Mouse (Mus musculus) CH12.LX (cell line): ENCODE data around the gene Gsdma3. TPM values are rescaled to one million over a fixed set of nuclear protein-coding genes. Genes with fewer than 3 reads are reported as not detected.

Source experiments
- DNase-seq: peaks from one replicate; pipeline ENCODE4 v3.0.0-alpha.2; 2013; ENCODE audit errors: extremely low read depth
- H3K27ac ChIP-seq: 2 replicates; pipeline ENCODE4 v1.5.1; 2012; ENCODE audit warnings: low read depth, mild to moderate bottlenecking, control low read depth, moderate library complexity; ENCODE audit not compliant: insufficient read depth
- H3K27me3 ChIP-seq: replicated peaks from 2 replicates; pipeline ENCODE3; 2012; ENCODE audit warnings: inconsistent platforms
- H3K36me3 ChIP-seq, 2 experiments: replicated peaks in 1 of 2; 2 replicates each; pipeline versions ENCODE3 to v1.6.1; 2012; ENCODE audit warnings: inconsistent platforms in 1 of 2, low read length in 1 of 2, mild to moderate bottlenecking in 1 of 2, mixed read lengths in 1 of 2, moderate library complexity in 1 of 2; ENCODE audit not compliant: control insufficient read depth in 1 of 2, insufficient read depth in 1 of 2
- H3K4me1 ChIP-seq, 2 experiments: 2 replicates each; pipeline ENCODE4 v1.6.1; 2012; ENCODE audit warnings: inconsistent platforms in 1 of 2, moderate library complexity in 1 of 2; ENCODE audit not compliant: insufficient read depth in 2 of 2, control insufficient read depth in 1 of 2
- H3K4me2 ChIP-seq: 2 replicates; pipeline ENCODE4 v1.6.1; 2012; ENCODE audit warnings: low read depth, mild to moderate bottlenecking, control low read depth; ENCODE audit not compliant: poor library complexity, insufficient read depth, severe bottlenecking
- H3K4me3 ChIP-seq, 3 experiments: fragments of 150-350 bp in 1 of 3; sonication (generic) in 1 of 3; replicated peaks in 1 of 3; 2 replicates each; pipeline versions ENCODE3 to v1.5.1; 2011 to 2012; ENCODE audit warnings: low read depth in 2 of 3, low read length in 2 of 3, mild to moderate bottlenecking in 2 of 3, moderate library complexity in 2 of 3, control low read depth in 1 of 3, improper control_type of control experiment in 1 of 3, inconsistent platforms in 1 of 3, mixed read lengths in 1 of 3; ENCODE audit not compliant: poor library complexity in 1 of 3
- H3K79me2 ChIP-seq: replicated peaks from 2 replicates; pipeline ENCODE4 v1.6.1; 2012; ENCODE audit warnings: mild to moderate bottlenecking, moderate library complexity; ENCODE audit not compliant: control insufficient read depth, poor library complexity, insufficient read depth, severe bottlenecking; ENCODE audit errors: extremely low read depth
- H3K9ac ChIP-seq: 2 replicates; pipeline ENCODE4 v1.6.1; 2012; ENCODE audit warnings: low read depth, mild to moderate bottlenecking, control low read depth, moderate library complexity; ENCODE audit not compliant: insufficient read depth
- H3K9me3 ChIP-seq: replicated peaks from 2 replicates; pipeline ENCODE3; 2012; ENCODE audit warnings: low read length, inconsistent platforms, mixed read lengths
- CHD2 ChIP-seq: IDR thresholded peaks from 2 replicates; pipeline ENCODE4 v1.6.1; 2011; ENCODE audit warnings: low read length, improper control_type of control experiment
- CTCF ChIP-seq, 2 experiments: IDR thresholded peaks in 1 of 2; conservative IDR thresholded peaks in 1 of 2; 2 replicates each; pipeline ENCODE4 v1.5.1; 2011 to 2012; ENCODE audit warnings: low read depth in 2 of 2, low read length in 2 of 2, improper control_type of control experiment in 1 of 2, inconsistent platforms in 1 of 2, mild to moderate bottlenecking in 1 of 2, moderate library complexity in 1 of 2
- E2F4 ChIP-seq: IDR thresholded peaks from 2 replicates; pipeline ENCODE4 v1.6.1; 2011; ENCODE audit warnings: low read depth, low read length, improper control_type of control experiment; ENCODE audit not compliant: insufficient replicate concordance
- ETS1 ChIP-seq: conservative IDR thresholded peaks from 2 replicates; pipeline ENCODE4 v1.6.1; 2012; ENCODE audit warnings: low read depth, mild to moderate bottlenecking, inconsistent platforms, low read length, improper control_type of control experiment, moderate library complexity
- JUN ChIP-seq: IDR thresholded peaks from 2 replicates; pipeline ENCODE4 v1.6.1; 2011; ENCODE audit warnings: low read depth, mild to moderate bottlenecking, low read length, improper control_type of control experiment, moderate library complexity; ENCODE audit not compliant: insufficient read depth
- JUND ChIP-seq: conservative IDR thresholded peaks from 2 replicates; pipeline ENCODE4 v1.6.1; 2011; ENCODE audit warnings: low read depth, low read length, improper control_type of control experiment
- MAFK ChIP-seq: IDR thresholded peaks from 2 replicates; pipeline ENCODE4 v1.6.1; 2011; ENCODE audit warnings: low read length, improper control_type of control experiment; ENCODE audit not compliant: insufficient replicate concordance
- MAZ ChIP-seq: IDR thresholded peaks from 2 replicates; pipeline ENCODE4 v1.6.1; 2012; ENCODE audit warnings: low read depth, mild to moderate bottlenecking, inconsistent platforms, low read length, improper control_type of control experiment, moderate library complexity
- MEF2A ChIP-seq: IDR thresholded peaks from 2 replicates; pipeline ENCODE4 v1.6.1; 2014; ENCODE audit warnings: low read depth, mild to moderate bottlenecking, inconsistent platforms, low read length, improper control_type of control experiment, borderline replicate concordance
- MXI1 ChIP-seq: IDR thresholded peaks from 2 replicates; pipeline ENCODE4 v1.6.1; 2011; ENCODE audit warnings: mild to moderate bottlenecking, low read depth, low read length, improper control_type of control experiment
- MYC ChIP-seq: IDR thresholded peaks from 2 replicates; pipeline ENCODE4 v1.6.1; 2011; ENCODE audit warnings: low read depth, mild to moderate bottlenecking, improper control_type of control experiment, low read length
- NELFE ChIP-seq: IDR thresholded peaks from 2 replicates; pipeline ENCODE4 v1.6.1; 2011; ENCODE audit warnings: low read depth, low read length, improper control_type of control experiment
- PAX5 ChIP-seq: IDR thresholded peaks from 2 replicates; pipeline ENCODE4 v1.6.1; 2012; ENCODE audit warnings: low read length, inconsistent platforms, mixed read lengths
- RAD21 ChIP-seq: IDR thresholded peaks from 2 replicates; pipeline ENCODE4 v1.6.1; 2011; ENCODE audit warnings: low read depth, mild to moderate bottlenecking, low read length, improper control_type of control experiment, moderate library complexity
- SMC3 ChIP-seq: IDR thresholded peaks from 2 replicates; pipeline ENCODE4 v1.6.1; 2011; ENCODE audit warnings: low read depth, low read length, improper control_type of control experiment
- TBP ChIP-seq: conservative IDR thresholded peaks from 2 replicates; pipeline ENCODE4 v1.6.1; 2011; ENCODE audit warnings: low read depth, low read length, improper control_type of control experiment
- UBTF ChIP-seq: IDR thresholded peaks from 2 replicates; pipeline ENCODE4 v1.6.1; 2012; ENCODE audit warnings: low read depth, mild to moderate bottlenecking, inconsistent platforms, low read length, improper control_type of control experiment, moderate library complexity
- USF1 ChIP-seq: IDR thresholded peaks from 2 replicates; pipeline ENCODE4 v1.6.1; 2014; ENCODE audit warnings: low read depth, mild to moderate bottlenecking, inconsistent platforms, low read length, improper control_type of control experiment
- USF2 ChIP-seq: conservative IDR thresholded peaks from 2 replicates; pipeline ENCODE4 v1.6.1; 2011; ENCODE audit warnings: low read depth, low read length, improper control_type of control experiment
- ZC3H11A ChIP-seq: IDR thresholded peaks from 2 replicates; pipeline ENCODE4 v1.6.1; 2012; ENCODE audit warnings: low read depth, mild to moderate bottlenecking, inconsistent platforms, low read length, improper control_type of control experiment
- ZMIZ1 ChIP-seq: IDR thresholded peaks from 2 replicates; pipeline ENCODE4 v1.6.1; 2012; ENCODE audit warnings: low read depth, mild to moderate bottlenecking, inconsistent platforms, low read length, improper control_type of control experiment
- ZNF384 ChIP-seq: IDR thresholded peaks from 2 replicates; pipeline ENCODE4 v1.6.1; 2012; ENCODE audit warnings: low read depth, low read length, improper control_type of control experiment, inconsistent platforms
- dilution Hi-C: fragments of 300-500 bp; cut with MboI; formaldehyde crosslinking; loops from 2 replicates; pipeline ENCODE4 v1.14.3; 2020; ENCODE audit warnings: low sequenced_read_pairs; ENCODE audit not compliant: extremely low pct_unique_long_range_greater_than_20kb, extremely low pct_ligation_motif_present
- in situ Hi-C: fragments of 300-500 bp; cut with MboI; formaldehyde crosslinking; loops from 3 replicates; pipeline ENCODE4 v1.14.3; 2019; ENCODE audit warnings: low sequenced_read_pairs, low pct_ligation_motif_present, low pct_unique_long_range_greater_than_20kb, mixed read lengths
- polyA plus RNA-seq: library from polyadenylated mRNA; unstranded; fragments of >175 nt; gene quantifications from 2 replicates; pipeline ENCODE4 v1.2.1, GENCODE M21; 2012; ENCODE audit warnings: low read depth; ENCODE audit not compliant: insufficient read length
- total RNA-seq, 2 experiments: library from RNA; depleted of rRNA; stranded (reverse); fragments of 300-350 nt in 1 of 2; fragments of >200 nt in 1 of 2; gene quantifications; 2 replicates each; pipeline ENCODE4 v1.2.3; 2012 to 2014

Gene Gsdma3
- not detected in 2 replicates for total RNA-seq (2012; rRNA removed)
- not detected in 2 replicates for total RNA-seq (2014; rRNA removed)
- not detected in 2 replicates for polyA plus RNA-seq

GRCm38 (mm10) chr11:98625611-98626410, at the start of gene Gsdma3, which contains the start of gene Gm12355:
Gsdma3 (plus strand) TSS chr11:98626360.
Gm12355 (minus strand) TSS chr11:98625661.
- H3K79me2 ChIP-seq: no peaks in the 10 kb centered on the region
- H3K9ac ChIP-seq: no peak within 1 kb of the TSS
- in situ Hi-C loops (loop anchor here (25.0 kb wide), 1 partner anchor 289 kb away; the partner anchor contains the start of genes Neurod2 and Ppp1r1b), dilution Hi-C loops (no loop called here)
- no peak within 1 kb of the TSS for H3K27ac ChIP-seq
- peaks cover 42% of the 10 kb centered on the region for H3K27me3 ChIP-seq
- peaks cover 14% of the 10 kb centered on the region for H3K9me3 ChIP-seq
- DNase-seq: no peak
- TF ChIP-seq SMC3 (no peak), USF1 (no peak), MEF2A (no peak), NELFE (no peak), MYC (no peak), CTCF (conservative IDR thresholded peaks at IDR 0.05 in 1 of 2, IDR thresholded peaks at IDR 0.05 in 1 of 2; ENCODE audit: low read depth in 2 of 2, low read length in 2 of 2) (no peak)
- no peaks in the 10 kb centered on the region for H3K4me1 ChIP-seq
- H3K4me2 ChIP-seq: no peak within 1 kb of the TSS
- no peak within 1 kb of the TSS for H3K4me3 ChIP-seq
- no peaks in the 10 kb centered on the region for H3K36me3 ChIP-seq

GRCm38 (mm10) chr11:98577776-98578175, 48.4 kb upstream of the Gsdma3 start:
- dilution Hi-C loops: no loop called here
- no peaks in the 10 kb centered on the region for H3K79me2 ChIP-seq
- no peak overlapping the region for H3K27ac ChIP-seq
- H3K4me1 ChIP-seq: peaks cover 0 to 7% of the 10 kb centered on the region in 2 experiments; a peak in 2 of 4 replicates
- peaks cover 2% of the 10 kb centered on the region for H3K9me3 ChIP-seq
- DNase-seq: no peak
- no peak for TF ChIP-seq MEF2A
- TF ChIP-seq NELFE: no peak
- no peak for TF ChIP-seq JUN
- no peak for TF ChIP-seq MXI1
- no peak for TF ChIP-seq UBTF
- no peak for TF ChIP-seq JUND
- TF ChIP-seq ZNF384: no peak
- no peak for TF ChIP-seq CHD2
- TF ChIP-seq ETS1: no peak
- TF ChIP-seq USF1: no peak
- no peak for TF ChIP-seq ZC3H11A
- TF ChIP-seq ZMIZ1: no peak
- TF ChIP-seq USF2: no peak
- no peak for TF ChIP-seq MAFK
- TF ChIP-seq SMC3: no peak
- no peak for TF ChIP-seq PAX5
- no peak for TF ChIP-seq TBP
- TF ChIP-seq MAZ: no peak
- no peak for TF ChIP-seq E2F4
- no peak for TF ChIP-seq RAD21
- H3K4me3 ChIP-seq: no peak overlapping the region
- H3K36me3 ChIP-seq: peaks cover 23 to 34% of the 10 kb centered on the region in 2 experiments
- no peaks in the 10 kb centered on the region for H3K27me3 ChIP-seq
- no peak overlapping the region for H3K9ac ChIP-seq
- H3K4me2 ChIP-seq: no peak overlapping the region
- in situ Hi-C loops: no loop called here
